In the genomic region with DNA sequence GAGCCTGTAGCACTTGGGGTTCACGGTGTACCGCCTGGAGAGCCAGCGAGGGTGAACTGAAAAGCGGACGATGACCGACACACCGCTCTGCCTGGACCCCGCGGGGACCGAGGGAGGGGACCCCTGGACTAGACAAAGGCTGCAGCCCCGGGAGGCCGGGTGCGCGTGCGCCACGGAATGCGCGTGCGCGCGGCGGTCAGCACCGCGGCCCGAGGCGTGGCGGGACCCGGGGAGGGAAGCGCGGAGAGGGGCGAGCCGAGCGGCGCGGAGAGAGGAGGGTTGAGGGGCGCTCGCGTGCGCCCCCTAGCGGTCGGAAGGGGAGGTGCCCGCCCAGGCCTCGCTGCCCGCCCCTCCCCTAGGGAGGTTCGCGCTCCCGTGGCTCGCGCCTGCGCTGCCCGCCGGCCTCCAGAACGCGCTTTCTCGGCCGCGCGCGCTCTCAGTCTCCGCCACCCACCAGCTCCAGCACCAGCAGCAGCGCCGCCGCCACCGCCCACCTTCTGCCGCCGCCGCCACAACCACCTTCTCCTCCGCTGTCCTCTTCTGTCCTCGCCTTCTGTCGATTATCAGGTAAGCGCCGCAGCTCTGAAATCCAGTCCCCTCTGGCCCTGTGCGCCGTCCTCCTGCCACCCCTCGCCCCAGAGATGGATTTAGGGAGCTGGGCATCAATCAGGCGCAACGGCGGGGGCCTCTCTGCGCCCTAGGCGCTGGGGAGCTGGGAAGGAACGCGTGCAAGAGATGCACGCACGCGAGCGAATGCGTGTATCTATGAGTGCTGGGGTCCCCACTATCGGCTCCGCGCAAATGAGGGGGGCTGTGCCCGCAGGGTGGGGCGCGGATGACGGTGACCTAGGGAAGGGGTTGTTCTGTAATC, we compare ENCODE assay signal across 7 mouse cellular contexts. TPM values are rescaled to one million over a fixed set of nuclear protein-coding genes. Genes with fewer than 3 reads are reported as not detected.
DNase-seq lines count a peak whose midpoint lies in the region; ATAC-seq and TF ChIP-seq lines count a peak whose summit lies in the region.

TSS of gene Mapt (plus strand) at position 350 of the 871 bp plus-strand sequence.

- H3K4me1 ChIP-seq in embryonic facial prominence, embryonic 14.5 days (ENCODE audit: control insufficient read depth, insufficient read depth, low read length), result peaks cover 11% of the 10 kb centered on the region; the same call in 1 of the 2 replicates
- H3K4me1 ChIP-seq in kidney, embryonic 14.5 days (ENCODE audit: control insufficient read depth, insufficient read depth, low read length), result peaks cover 20% of the 10 kb centered on the region
- peaks cover 6% of the 10 kb centered on the region; the same call in 1 of the 2 replicates for H3K4me1 ChIP-seq in limb, embryonic 14.5 days (ENCODE audit: control insufficient read depth, insufficient read depth, low read length)
- H3K4me1 ChIP-seq in midbrain, embryonic 16.5 days (ENCODE audit: control insufficient read depth, insufficient read depth, low read length), result peaks cover 23% of the 10 kb centered on the region

- H3K4me3 ChIP-seq in embryonic facial prominence, embryonic 14.5 days (ENCODE audit: low read depth, low read length), result peak within 1 kb of the TSS; percentile 63
- peak within 1 kb of the TSS; percentile 55 for H3K4me3 ChIP-seq in kidney, embryonic 14.5 days (ENCODE audit: low read length)
- H3K4me3 ChIP-seq in limb, embryonic 14.5 days (replicated peaks; ENCODE audit: low read length), result peak within 1 kb of the TSS; percentile 59
- peak within 1 kb of the TSS; percentile 90 for H3K4me3 ChIP-seq in midbrain, embryonic 16.5 days (ENCODE audit: low read depth, low read length)

- peak within 1 kb of the TSS; percentile 99 for H3K4me2 ChIP-seq in embryonic facial prominence, embryonic 14.5 days (ENCODE audit: low read depth, low read length)
- peak within 1 kb of the TSS; percentile 99 for H3K4me2 ChIP-seq in kidney, embryonic 14.5 days (replicated peaks; ENCODE audit: low read depth, low read length)
- peak within 1 kb of the TSS; percentile 86 for H3K4me2 ChIP-seq in limb, embryonic 14.5 days (replicated peaks; ENCODE audit: low read depth, low read length, severe bottlenecking)
- H3K4me2 ChIP-seq in midbrain, embryonic 16.5 days (ENCODE audit: low read length), result peak within 1 kb of the TSS; percentile 79

- ATAC-seq in embryonic facial prominence, embryonic 14.5 days (ENCODE audit: low read depth), result peak; percentile 92
- peak; percentile 88 for ATAC-seq in kidney, embryonic 14.5 days (ENCODE audit: low FRiP score, low TSS enrichment)
- ATAC-seq in limb, embryonic 14.5 days (ENCODE audit: low FRiP score, low read depth), result peak; percentile 91
- ATAC-seq in midbrain, embryonic 16.5 days, result peak; percentile 75

- no peaks in the 10 kb centered on the region for H3K36me3 ChIP-seq in embryonic facial prominence, embryonic 14.5 days (ENCODE audit: control insufficient read depth, insufficient read depth, low read length)
- no peaks in the 10 kb centered on the region for H3K36me3 ChIP-seq in kidney, embryonic 14.5 days (ENCODE audit: control insufficient read depth, insufficient read depth, low read length)
- no peaks in the 10 kb centered on the region for H3K36me3 ChIP-seq in limb, embryonic 14.5 days (ENCODE audit: control insufficient read depth, insufficient read depth, low read length)
- H3K36me3 ChIP-seq in midbrain, embryonic 16.5 days (ENCODE audit: control insufficient read depth, insufficient read depth, low read length), result no peaks in the 10 kb centered on the region

- WGBS in embryonic facial prominence, embryonic 14.5 days, result under 1% methylated on average over 27 of the region's 94 CpGs
- WGBS in kidney, embryonic 14.5 days, result under 1% methylated on average over 83 of the region's 94 CpGs
- WGBS in limb, embryonic 14.5 days, result under 1% methylated on average over 58 of the region's 94 CpGs
- under 1% methylated on average over 56 of the region's 94 CpGs for WGBS in midbrain, embryonic 16.5 days

- H3K27me3 ChIP-seq in embryonic facial prominence, embryonic 14.5 days (replicated peaks; ENCODE audit: control insufficient read depth, insufficient read depth, low read length), result peaks cover 60% of the 10 kb centered on the region
- H3K27me3 ChIP-seq in kidney, embryonic 14.5 days (ENCODE audit: control insufficient read depth, insufficient read depth, low read length), result peaks cover 46% of the 10 kb centered on the region
- H3K27me3 ChIP-seq in limb, embryonic 14.5 days (ENCODE audit: control insufficient read depth, insufficient read depth, low read length), result peaks cover 44% of the 10 kb centered on the region
- H3K27me3 ChIP-seq in midbrain, embryonic 16.5 days (ENCODE audit: control insufficient read depth, insufficient read depth, low read depth, low read length), result no peaks in the 10 kb centered on the region

- DNase-seq in adrenal gland, postnatal 4 days (ENCODE audit: low spot score in 2 of 2), result peak; percentile 69 to 88
- peak; percentile 91 for DNase-seq in embryonic facial prominence, embryonic 14.5 days (ENCODE audit: low spot score)
- DNase-seq in heart, adult 9 months (ENCODE audit: low spot score in 2 of 2), result peak; percentile 87 to 90
- peak; percentile 77 for DNase-seq in limb, embryonic 14.5 days (ENCODE audit: low spot score)
- peak; percentile 30 to 44 for DNase-seq in spleen, postnatal 14 days (ENCODE audit: low spot score in 2 of 2)

- TF ChIP-seq POLR2A in limb, embryonic 14.5 days (IDR thresholded peaks at IDR 0.05; ENCODE audit: borderline replicate concordance, extremely low read depth, insufficient read depth, insufficient read length), result no peak

- H3K9ac ChIP-seq in embryonic facial prominence, embryonic 14.5 days (ENCODE audit: low read depth, low read length), result peak within 1 kb of the TSS; percentile 76
- H3K9ac ChIP-seq in kidney, embryonic 14.5 days (ENCODE audit: low read depth, low read length), result peak within 1 kb of the TSS; percentile 56
- H3K9ac ChIP-seq in limb, embryonic 14.5 days (ENCODE audit: low read depth, low read length, severe bottlenecking), result peak within 1 kb of the TSS; percentile 59
- peak within 1 kb of the TSS; percentile 99 for H3K9ac ChIP-seq in midbrain, embryonic 16.5 days (ENCODE audit: low read depth, low read length)

- H3K9me3 ChIP-seq in embryonic facial prominence, embryonic 14.5 days (ENCODE audit: control insufficient read depth, low read length), result no peaks in the 10 kb centered on the region
- H3K9me3 ChIP-seq in kidney, embryonic 14.5 days (ENCODE audit: control insufficient read depth, low read length), result no peaks in the 10 kb centered on the region
- no peaks in the 10 kb centered on the region for H3K9me3 ChIP-seq in limb, embryonic 14.5 days (ENCODE audit: control insufficient read depth, low read length)
- H3K9me3 ChIP-seq in midbrain, embryonic 16.5 days (replicated peaks; ENCODE audit: control insufficient read depth, low read length, poor library complexity, severe bottlenecking), result no peaks in the 10 kb centered on the region

- H3K27ac ChIP-seq in embryonic facial prominence, embryonic 14.5 days (replicated peaks; ENCODE audit: low read depth, low read length), result peak within 1 kb of the TSS; percentile 21; the same call in 1 of the 2 replicates
- 0 out of 2 replicates have a peak within 1 kb of the TSS, but pooled peaks have one; percentile 17 for H3K27ac ChIP-seq in kidney, embryonic 14.5 days (ENCODE audit: low read depth, low read length)
- H3K27ac ChIP-seq in limb, embryonic 14.5 days (replicated peaks; ENCODE audit: low read depth, low read length), result no peak within 1 kb of the TSS
- H3K27ac ChIP-seq in midbrain, embryonic 16.5 days (ENCODE audit: low read length), result peak within 1 kb of the TSS; percentile 100

RNA-seq across cellular contexts. Expression of gene Mapt, which starts in this region (rescaled TPM):
- 100 to 1,000 TPM; 105 to 107 TPM for total RNA-seq in adrenal gland, postnatal 4 days (2021)
- 26.5 and 27.2 TPM in 2 replicates for polyA plus RNA-seq in embryonic facial prominence, embryonic 14.5 days (2014; fragmentation: Nextera tagmentation; extraction: Ambion mirVana)
- 4.7 and 5.0 TPM in 2 replicates for polyA plus RNA-seq in kidney, embryonic 14.5 days (2014; fragmentation: Nextera tagmentation; extraction: Ambion mirVana)
- polyA plus RNA-seq in limb, embryonic 14.5 days (2012; rRNA removed), result 2.2 and 2.6 TPM in 2 replicates
- 1.8 and 2.2 TPM in 2 replicates for polyA plus RNA-seq in limb, embryonic 14.5 days (2014; fragmentation: Nextera tagmentation; extraction: Ambion mirVana)
- 1,213 and 1,264 TPM in 2 replicates for polyA plus RNA-seq in midbrain, embryonic 16.5 days (2015; fragmentation: Nextera tagmentation; extraction: Ambion mirVana)

Comparison
In these comparisons a context has a peak if more than half of its experiments do, and no peak if none do; other contexts are left out.
1. RNA of gene Mapt (polyA plus RNA-seq): 1,213 to 1,264 TPM in midbrain, embryonic 16.5 days; 26.5 to 27.2 TPM in embryonic facial prominence, embryonic 14.5 days, 4.7 to 5.0 TPM in kidney, embryonic 14.5 days and 1.8 to 2.6 TPM in limb, embryonic 14.5 days; every median in the first group is over 10 times any median in the second.
2. DNase-seq: peak in every context shown above with its lines; median percentile 91 in embryonic facial prominence, embryonic 14.5 days; 88 in heart, adult 9 months; 78 in adrenal gland, postnatal 4 days; 77 in limb, embryonic 14.5 days; 37 in spleen, postnatal 14 days.
3. Peak in every context shown above with its lines, with median percentiles within 50 percentile points of each other: ATAC-seq, H3K4me2 ChIP-seq, H3K4me3 ChIP-seq and H3K9ac ChIP-seq.